Mouse (Mus musculus): ENCODE results near the gene Tmem56. TPM values are rescaled to one million over a fixed set of nuclear protein-coding genes. Genes with fewer than 3 reads are reported as not detected.

Tmem56 gene
- polyA plus RNA-seq, 1 experiment from 2014 or later, result 24.1 TPM

DNA sequence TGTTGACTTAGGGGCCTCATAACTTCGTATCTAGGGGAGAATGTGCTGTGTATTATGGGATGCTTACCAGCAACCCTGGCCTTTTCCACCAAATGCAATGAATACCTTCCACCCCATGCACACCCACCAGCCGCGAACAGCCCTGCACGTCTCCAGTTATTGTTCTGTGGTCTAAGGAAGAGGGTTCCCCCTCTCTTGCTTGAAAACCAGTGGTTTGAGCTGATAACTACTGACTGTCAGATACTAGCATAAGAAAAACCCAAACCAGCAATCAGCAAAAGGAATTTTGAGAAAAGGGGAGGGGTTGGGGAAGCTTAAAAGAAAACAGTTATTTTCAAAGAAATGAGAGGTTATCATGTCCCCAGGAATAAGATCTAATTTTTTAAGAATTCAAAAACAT, 26.5 kb upstream of the Tmem56 start:
- no peak for TF ChIP-seq CTCF (IDR thresholded peaks at IDR 0.05; ENCODE audit: low read depth)
- TF ChIP-seq EP300 (IDR thresholded peaks at IDR 0.05; ENCODE audit: low read depth), result peak; percentile 23; the same call in 1 of the 2 replicates
- 50% methylated on average over 4 of the region's 4 CpGs for WGBS (ENCODE audit: insufficient replicate concordance)
- no peak overlapping the region for H3K9ac ChIP-seq (replicated peaks)
- H3K9me3 ChIP-seq (ENCODE audit: low read length), result no peaks in the 10 kb centered on the region
- 0 out of 2 replicates have a peak, but pooled peaks cover 6% of the 10 kb centered on the region for H3K36me3 ChIP-seq (replicated peaks; ENCODE audit: insufficient read depth, low read length)
- no peak overlapping the region for H3K4me2 ChIP-seq (ENCODE audit: low read depth, low read length)
- H3K27me3 ChIP-seq (ENCODE audit: insufficient read depth, low read length), result no peaks in the 10 kb centered on the region
- DNase-seq, result no peak
- H3K4me3 ChIP-seq (ENCODE audit: low read depth, low read length), result no peak overlapping the region
- H3K4me1 ChIP-seq (ENCODE audit: insufficient read depth), result no peaks in the 10 kb centered on the region
- H3K27ac ChIP-seq (ENCODE audit: low read depth), result no peak overlapping the region
- ATAC-seq, result peak; percentile 36; the same call in 1 of the 2 replicates

DNA sequence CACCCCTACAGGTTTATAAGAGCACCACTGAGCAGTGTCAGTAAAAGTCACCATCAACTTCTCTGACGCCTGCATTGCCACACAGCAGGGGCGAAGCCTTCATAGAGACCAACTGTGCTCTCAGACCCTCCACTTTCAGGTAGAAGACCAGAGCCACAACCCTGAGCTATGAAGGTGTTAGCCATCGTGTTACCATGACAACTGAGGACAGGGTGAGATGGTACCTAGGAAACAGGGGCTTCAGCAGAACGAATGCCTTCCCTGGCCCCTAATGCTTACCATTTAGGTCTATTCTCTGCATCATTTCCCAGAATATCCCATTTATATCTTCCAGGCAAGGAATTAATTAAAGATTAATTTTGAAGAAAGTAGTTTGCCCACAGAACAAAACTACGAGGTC, 26.0 kb upstream of the Tmem56 start:
- no peak overlapping the region for H3K27ac ChIP-seq (ENCODE audit: low read depth)
- no peaks in the 10 kb centered on the region for H3K9me3 ChIP-seq (ENCODE audit: low read length)
- no peaks in the 10 kb centered on the region for H3K27me3 ChIP-seq (ENCODE audit: insufficient read depth, low read length)
- TF ChIP-seq CTCF (IDR thresholded peaks at IDR 0.05; ENCODE audit: low read depth) (no peak), EP300 (IDR thresholded peaks at IDR 0.05; ENCODE audit: low read depth) (no peak)
- WGBS (ENCODE audit: insufficient replicate concordance), result 77% methylated on average over 5 of the region's 5 CpGs
- H3K4me1 ChIP-seq (ENCODE audit: insufficient read depth), result no peaks in the 10 kb centered on the region
- no peak overlapping the region for H3K4me2 ChIP-seq (ENCODE audit: low read depth, low read length)
- 0 out of 2 replicates have a peak, but pooled peaks cover 6% of the 10 kb centered on the region for H3K36me3 ChIP-seq (replicated peaks; ENCODE audit: insufficient read depth, low read length)
- no peak for DNase-seq
- no peak overlapping the region for H3K9ac ChIP-seq (replicated peaks)
- H3K4me3 ChIP-seq (ENCODE audit: low read depth, low read length), result no peak overlapping the region
- no peak for ATAC-seq

DNA sequence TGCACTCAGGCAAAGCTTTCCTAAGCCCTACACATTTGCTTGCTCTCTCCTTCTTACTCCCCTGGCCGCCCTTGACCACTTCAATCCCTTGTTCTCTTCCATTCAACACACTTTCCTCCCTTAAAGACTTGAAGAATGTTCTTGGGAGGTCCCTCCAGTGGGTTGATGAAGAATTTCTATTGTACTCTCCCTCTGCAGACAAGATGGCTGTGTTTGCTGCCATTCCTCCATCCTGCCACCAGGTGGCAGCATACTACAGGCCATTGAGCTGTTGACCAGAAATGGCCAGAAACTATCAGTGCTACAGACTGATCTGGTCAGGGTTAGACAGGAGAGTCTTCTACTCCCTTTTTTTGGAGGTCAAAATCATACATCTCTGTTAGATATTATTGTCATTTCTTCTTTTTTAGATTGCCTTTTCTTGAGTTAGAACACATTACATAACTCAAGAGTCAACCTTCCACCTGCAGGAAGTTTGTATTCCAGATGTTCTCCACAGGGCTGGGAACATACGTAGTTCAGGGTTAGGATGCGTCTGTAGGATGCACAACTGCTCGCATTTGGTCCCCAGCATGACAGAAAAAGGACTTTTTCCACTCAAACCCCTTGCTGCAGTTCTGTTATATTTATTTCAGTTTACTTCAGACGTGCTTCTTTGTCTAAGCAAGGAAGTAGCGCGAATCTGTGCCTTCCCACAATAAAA, 24.8 kb upstream of the Tmem56 start:
- Histone ChIP-seq H3K9me3 (ENCODE audit: low read length) (no peaks in the 10 kb centered on the region), H3K4me1 (ENCODE audit: insufficient read depth) (no peaks in the 10 kb centered on the region), H3K27ac (ENCODE audit: low read depth) (no peak overlapping the region), H3K27me3 (ENCODE audit: insufficient read depth, low read length) (no peaks in the 10 kb centered on the region), H3K36me3 (replicated peaks; ENCODE audit: insufficient read depth, low read length) (0 out of 2 replicates have a peak, but pooled peaks cover 6% of the 10 kb centered on the region), H3K9ac (replicated peaks) (no peak overlapping the region), H3K4me3 (ENCODE audit: low read depth, low read length) (no peak overlapping the region), H3K4me2 (ENCODE audit: low read depth, low read length) (no peak overlapping the region)
- DNase-seq (peak; percentile 73), ATAC-seq (peak; percentile 68)
- TF ChIP-seq EP300 (IDR thresholded peaks at IDR 0.05; ENCODE audit: low read depth) (no peak), CTCF (IDR thresholded peaks at IDR 0.05; ENCODE audit: low read depth) (peak; percentile 99)
- 67% methylated on average over 7 of the region's 7 CpGs for WGBS (ENCODE audit: insufficient replicate concordance)

DNA sequence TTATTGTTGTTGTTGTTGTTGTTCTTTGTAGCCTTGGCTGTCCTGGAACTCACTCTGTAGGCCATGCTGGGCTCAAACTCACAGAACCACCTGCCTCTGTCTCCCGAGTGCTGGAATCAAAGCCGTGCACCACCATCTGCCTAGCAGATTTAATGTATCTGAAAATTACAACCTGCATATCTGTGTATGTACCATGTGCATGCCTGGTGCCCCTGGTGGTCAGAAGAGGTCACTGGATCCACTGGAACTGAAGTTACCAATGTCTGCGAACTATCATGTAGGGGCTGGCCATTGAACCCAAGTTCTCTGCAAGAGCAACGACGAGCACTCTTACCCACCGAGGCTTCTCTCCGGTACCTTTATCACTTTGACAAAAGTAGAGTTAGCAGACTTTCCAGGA, 23.7 kb upstream of the Tmem56 start:
- H3K9me3 ChIP-seq (ENCODE audit: low read length), result no peaks in the 10 kb centered on the region
- 84% methylated on average over 7 of the region's 7 CpGs for WGBS (ENCODE audit: insufficient replicate concordance)
- no peak overlapping the region for H3K4me2 ChIP-seq (ENCODE audit: low read depth, low read length)
- no peak overlapping the region for H3K27ac ChIP-seq (ENCODE audit: low read depth)
- no peaks in the 10 kb centered on the region for H3K27me3 ChIP-seq (ENCODE audit: insufficient read depth, low read length)
- H3K9ac ChIP-seq (replicated peaks), result no peak overlapping the region
- no peak for TF ChIP-seq EP300 (IDR thresholded peaks at IDR 0.05; ENCODE audit: low read depth)
- TF ChIP-seq CTCF (IDR thresholded peaks at IDR 0.05; ENCODE audit: low read depth), result peak; percentile 56
- DNase-seq, result no peak
- ATAC-seq, result 0 out of 2 replicates have a peak, but pooled peaks have one; percentile 21
- no peak overlapping the region for H3K4me3 ChIP-seq (ENCODE audit: low read depth, low read length)
- H3K4me1 ChIP-seq (ENCODE audit: insufficient read depth), result no peaks in the 10 kb centered on the region
- H3K36me3 ChIP-seq (replicated peaks; ENCODE audit: insufficient read depth, low read length), result 0 out of 2 replicates have a peak, but pooled peaks cover 6% of the 10 kb centered on the region

DNA sequence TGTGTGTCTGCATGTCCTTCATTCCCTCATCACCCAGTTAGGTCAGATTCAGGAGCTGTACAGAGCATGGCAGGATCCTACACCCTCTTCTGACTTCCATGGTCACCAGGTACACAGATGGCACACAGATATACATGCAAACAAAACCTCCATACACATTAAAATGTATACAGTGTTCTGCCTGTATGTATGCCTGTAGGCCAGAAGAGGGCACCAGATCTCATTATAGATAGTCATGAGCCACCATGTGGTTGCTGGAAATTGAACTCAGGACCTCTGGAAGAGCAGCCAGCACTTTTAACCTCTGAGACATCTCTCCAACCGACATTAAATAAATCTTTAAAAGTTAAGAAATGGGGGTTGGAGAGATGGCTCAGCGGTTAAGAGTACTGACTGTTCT, 11.3 kb upstream of the Tmem56 start:
- WGBS (ENCODE audit: insufficient replicate concordance), result 86% methylated on average over 2 of the region's 2 CpGs
- Histone ChIP-seq H3K4me3 (ENCODE audit: low read depth, low read length) (no peak overlapping the region), H3K27me3 (ENCODE audit: insufficient read depth, low read length) (no peaks in the 10 kb centered on the region), H3K4me2 (ENCODE audit: low read depth, low read length) (no peak overlapping the region), H3K27ac (ENCODE audit: low read depth) (no peak overlapping the region), H3K36me3 (replicated peaks; ENCODE audit: insufficient read depth, low read length) (no peaks in the 10 kb centered on the region), H3K9me3 (ENCODE audit: low read length) (no peaks in the 10 kb centered on the region), H3K4me1 (ENCODE audit: insufficient read depth) (peaks cover 16% of the 10 kb centered on the region), H3K9ac (replicated peaks) (no peak overlapping the region)
- no peak for ATAC-seq
- no peak for DNase-seq
- peak; percentile 64 for TF ChIP-seq CTCF (IDR thresholded peaks at IDR 0.05; ENCODE audit: low read depth)
- TF ChIP-seq EP300 (IDR thresholded peaks at IDR 0.05; ENCODE audit: low read depth), result no peak

DNA sequence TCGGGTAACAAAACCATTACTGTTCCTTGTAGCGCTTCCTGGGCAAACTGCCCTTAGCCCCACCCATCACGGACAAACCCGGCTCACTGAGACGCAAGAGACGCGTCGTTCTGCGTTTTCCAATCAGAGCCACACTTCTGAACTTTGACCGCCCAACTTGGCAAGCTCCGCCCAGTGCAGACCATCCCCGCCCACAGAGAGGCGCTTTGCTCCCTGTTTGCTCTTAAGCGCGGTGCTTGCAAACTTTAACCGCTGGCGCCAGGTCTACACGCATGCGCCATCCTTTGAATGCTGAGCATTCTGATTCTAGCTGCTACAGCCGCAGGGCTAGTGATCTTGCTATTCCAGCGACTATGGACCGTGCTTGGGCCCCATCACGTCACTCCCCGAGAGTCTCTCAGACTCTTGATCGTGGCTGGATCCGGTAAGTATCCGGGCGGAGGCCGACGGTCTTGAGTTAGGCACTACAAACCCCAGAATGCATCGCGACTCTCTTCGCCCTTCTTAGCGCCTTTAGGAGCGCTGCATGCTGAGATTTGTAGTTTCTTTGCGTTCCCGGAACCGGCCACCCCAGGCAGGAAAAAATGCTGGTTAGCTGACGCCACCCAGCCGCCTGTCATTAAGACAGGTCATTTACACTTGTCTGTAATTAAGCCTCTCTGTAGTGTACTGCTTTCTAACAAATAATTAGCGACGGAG, 8.8 kb upstream of the Tmem56 start, which contains the start of gene Alg14:
Gene Alg14 (plus strand): TSS at position 214 of the 699 bp plus-strand sequence.
- H3K9me3 ChIP-seq (ENCODE audit: low read length), result no peaks in the 10 kb centered on the region
- DNase-seq (peak; percentile 96), ATAC-seq (peak; percentile 96)
- no peaks in the 10 kb centered on the region for H3K36me3 ChIP-seq (replicated peaks; ENCODE audit: insufficient read depth, low read length)
- peak within 1 kb of the TSS; percentile 61 for H3K4me3 ChIP-seq (ENCODE audit: low read depth, low read length)
- TF ChIP-seq CTCF (IDR thresholded peaks at IDR 0.05; ENCODE audit: low read depth) (peak; percentile 26), EP300 (IDR thresholded peaks at IDR 0.05; ENCODE audit: low read depth) (peak; percentile 45; the same call in 1 of the 2 replicates)
- 0% methylated on average over 42 of the region's 42 CpGs for WGBS (ENCODE audit: insufficient replicate concordance)
- H3K4me1 ChIP-seq (ENCODE audit: insufficient read depth), result peaks cover 16% of the 10 kb centered on the region
- H3K9ac ChIP-seq (replicated peaks), result peak within 1 kb of the TSS; percentile 68
- peak within 1 kb of the TSS; percentile 87 for H3K4me2 ChIP-seq (ENCODE audit: low read depth, low read length)
- no peaks in the 10 kb centered on the region for H3K27me3 ChIP-seq (ENCODE audit: insufficient read depth, low read length)
- peak within 1 kb of the TSS; percentile 91 for H3K27ac ChIP-seq (ENCODE audit: low read depth)

Measured in liver, postnatal 0 days (tissue).